Mouse (Mus musculus) embryonic facial prominence, embryonic 13.5 days (tissue): ENCODE measurements around the gene Appl2. TPM values are rescaled to one million over a fixed set of nuclear protein-coding genes. Genes with fewer than 3 reads are reported as not detected.
"Not testable (repeated sequence)": the region's sequence is repeated elsewhere in the genome, so short reads cannot be mapped to it uniquely, and the experiment has no call there.

ENCODE experiments used
- ATAC-seq: fragments of 200-750 bp; cut with Nextera tagmentation; 2 replicates; pipeline ENCODE4 v1.8.0; 2017; ENCODE audit warnings: low read depth; ENCODE audit not compliant: insufficient number of reproducible peaks, insufficient read depth, low FRiP score, low TSS enrichment
- H3K27ac ChIP-seq: fragments of 300-500 bp; sonication (generic); 2 replicates; pipeline ENCODE4 v1.5.1; 2015; ENCODE audit warnings: moderate library complexity, mild to moderate bottlenecking, inconsistent platforms
- H3K27me3 ChIP-seq: fragments of 300-500 bp; sonication (generic); 2 replicates; pipeline ENCODE4 v1.6.1; 2015; ENCODE audit warnings: mild to moderate bottlenecking, inconsistent platforms
- H3K36me3 ChIP-seq: fragments of 300-500 bp; sonication (generic); 2 replicates; pipeline ENCODE4 v1.6.1; 2015; ENCODE audit warnings: mild to moderate bottlenecking, inconsistent platforms
- H3K4me1 ChIP-seq: fragments of 300-500 bp; sonication (generic); 2 replicates; pipeline ENCODE4 v1.6.1; 2015; ENCODE audit warnings: inconsistent platforms
- H3K4me2 ChIP-seq: fragments of 300-500 bp; sonication (generic); 2 replicates; pipeline ENCODE4 v1.6.1; 2015; ENCODE audit warnings: moderate library complexity, mild to moderate bottlenecking, inconsistent platforms
- H3K4me3 ChIP-seq: fragments of 300-500 bp; sonication (generic); 2 replicates; pipeline ENCODE4 v1.5.1; 2015; ENCODE audit warnings: mild to moderate bottlenecking, inconsistent platforms
- H3K9ac ChIP-seq: fragments of 300-500 bp; sonication (generic); 2 replicates; pipeline ENCODE4 v1.6.1; 2015; ENCODE audit warnings: mild to moderate bottlenecking, inconsistent platforms
- H3K9me3 ChIP-seq: fragments of 300-500 bp; sonication (generic); 2 replicates; pipeline ENCODE4 v1.6.1; 2016; ENCODE audit warnings: inconsistent platforms
- WGBS: fragments of 180-500 bp; shearing (Covaris S2); methylation state at CpG from one replicate; pipeline ENCODE4 v1.1.7; 2015; ENCODE audit warnings: mixed read lengths; 5-methylcytosine and 5-hydroxymethylcytosine counted together
- polyA plus RNA-seq: library from polyadenylated mRNA; unstranded; fragments of >200 nt; fragmentation: Nextera tagmentation; extraction: Ambion mirVana; gene quantifications from 2 replicates; pipeline ENCODE4 v1.2.1, GENCODE M21; 2015

The Appl2 gene
- polyA plus RNA-seq: 58.4 and 74.4 TPM in 2 replicates

DNA sequence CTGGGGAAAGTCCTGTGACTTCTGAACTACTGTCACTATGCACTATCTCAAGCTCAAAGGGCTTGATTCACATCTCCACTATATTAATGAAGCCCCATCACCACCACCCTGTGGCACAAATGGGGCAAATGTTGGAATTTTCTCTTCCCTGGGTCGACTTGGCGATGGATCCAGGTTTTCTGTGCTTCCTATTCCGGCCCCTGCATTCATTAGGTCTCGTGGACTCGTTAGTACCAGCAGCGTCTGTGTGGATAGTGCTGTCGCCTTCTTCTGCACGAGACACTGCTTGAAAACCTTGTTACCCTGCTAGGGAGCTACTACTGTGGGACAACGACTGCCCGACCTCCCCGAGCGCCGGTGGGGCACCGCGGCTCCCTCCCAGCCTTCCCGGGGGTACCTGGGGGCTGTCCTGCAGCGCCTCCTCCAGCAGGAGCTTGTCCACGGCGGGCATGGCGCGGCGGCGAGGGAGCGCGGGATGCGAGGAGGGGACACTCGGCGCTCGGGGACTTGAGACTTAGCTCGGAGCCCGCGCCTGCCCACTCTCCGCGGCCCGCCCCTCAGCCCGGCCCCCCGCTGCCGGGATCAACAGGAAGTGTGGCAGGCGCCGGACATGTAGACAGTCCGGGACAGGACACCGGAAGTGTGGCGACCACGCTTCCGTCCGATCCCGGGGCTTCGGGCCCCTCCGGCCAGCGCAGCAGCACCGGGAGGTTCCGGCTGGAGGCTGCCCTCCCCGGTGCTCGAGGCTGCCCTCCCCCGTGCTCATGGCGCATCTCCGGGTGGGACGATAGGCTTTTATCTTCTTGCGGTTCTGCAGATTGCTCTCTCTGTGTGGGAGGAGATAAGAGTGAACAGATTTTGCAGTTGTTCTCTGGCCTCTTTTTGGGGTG lies at the start of gene Appl2:
TSS of gene Appl2 (minus strand) at position 608 of the 890 bp plus-strand sequence.
- H3K4me3 ChIP-seq: peak within 1 kb of the TSS; percentile 83
- peak within 1 kb of the TSS; percentile 86 for H3K9ac ChIP-seq
- H3K4me1 ChIP-seq: peaks cover 28% of the 10 kb centered on the region
- H3K4me2 ChIP-seq: peak within 1 kb of the TSS; percentile 75
- peak within 1 kb of the TSS; percentile 79 for H3K27ac ChIP-seq
- no peaks in the 10 kb centered on the region for H3K27me3 ChIP-seq
- H3K9me3 ChIP-seq: no peaks in the 10 kb centered on the region
- peak; percentile 89 for ATAC-seq
- no peaks in the 10 kb centered on the region for H3K36me3 ChIP-seq
- WGBS: under 1% methylated on average over 59 of the region's 59 CpGs

DNA sequence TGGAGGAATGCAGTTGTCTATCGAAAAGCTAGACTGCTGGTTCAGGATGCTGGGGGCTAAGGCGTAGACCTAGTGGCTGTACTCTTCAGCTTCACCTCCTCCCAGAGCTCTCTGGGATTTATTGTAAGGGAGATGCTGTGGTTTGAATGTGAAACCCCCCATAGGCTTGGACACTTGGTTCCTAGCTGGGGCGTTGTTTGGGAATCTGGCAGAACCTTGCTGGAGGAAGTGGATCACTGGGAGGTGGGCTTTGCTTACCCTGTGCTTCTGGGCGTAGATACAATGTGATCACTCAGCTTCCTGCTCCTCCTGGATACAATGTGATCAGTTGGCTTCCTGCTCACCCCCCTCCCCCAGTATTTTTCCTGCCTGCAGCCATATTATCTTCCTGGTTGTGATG lies 47.7 kb upstream of the Appl2 start:
- Histone ChIP-seq H3K4me3 (no peak overlapping the region), H3K27me3 (no peaks in the 10 kb centered on the region), H3K4me2 (no peak overlapping the region), H3K4me1 (no peaks in the 10 kb centered on the region), H3K9me3 (no peaks in the 10 kb centered on the region), H3K27ac (no peak overlapping the region), H3K9ac (no peak overlapping the region), H3K36me3 (no peaks in the 10 kb centered on the region)
- WGBS: 78% methylated on average over 4 of the region's 4 CpGs
- ATAC-seq: no peak

DNA sequence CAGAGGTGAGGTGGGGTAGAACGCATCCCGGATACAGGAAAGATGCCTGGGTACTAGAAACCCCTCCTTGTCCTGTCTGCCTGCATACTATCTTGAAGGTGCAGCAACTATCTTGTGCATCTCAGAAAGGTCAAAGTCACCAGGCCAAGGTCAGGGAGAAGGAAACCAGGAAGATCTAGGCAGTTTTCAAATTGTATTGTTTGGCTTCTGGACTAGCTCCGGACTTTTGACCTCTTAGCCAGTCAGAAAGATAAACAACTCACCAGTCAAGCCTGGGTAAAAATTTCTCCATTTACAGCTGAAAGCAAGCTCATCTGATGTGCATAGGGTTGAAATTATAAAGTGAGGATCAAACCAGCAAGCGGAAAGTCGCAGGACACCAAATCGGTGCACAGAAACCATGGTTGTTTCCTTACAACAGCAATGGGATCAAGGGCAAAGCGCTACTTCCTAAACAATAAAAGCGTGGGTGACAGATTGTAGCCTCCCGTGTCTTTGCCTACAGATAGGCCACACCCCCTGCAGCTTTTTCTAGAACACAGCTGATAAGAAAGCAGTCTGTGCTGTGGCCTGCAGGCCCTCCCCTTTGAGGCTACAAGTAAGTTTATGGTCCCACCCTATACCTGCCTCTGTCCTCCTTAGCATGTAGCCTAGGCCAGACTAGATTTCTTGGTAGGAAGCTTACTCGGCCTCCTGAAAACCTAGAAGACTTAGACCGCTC lies 43.8 kb upstream of the Appl2 start:
- Histone ChIP-seq H3K4me3 (no peak overlapping the region), H3K9me3 (no peaks in the 10 kb centered on the region), H3K27me3 (no peaks in the 10 kb centered on the region), H3K4me2 (no peak overlapping the region), H3K4me1 (no peaks in the 10 kb centered on the region), H3K36me3 (no peaks in the 10 kb centered on the region), H3K27ac (no peak overlapping the region), H3K9ac (no peak overlapping the region)
- 87% methylated on average over 11 of the region's 11 CpGs for WGBS
- ATAC-seq: no peak

DNA sequence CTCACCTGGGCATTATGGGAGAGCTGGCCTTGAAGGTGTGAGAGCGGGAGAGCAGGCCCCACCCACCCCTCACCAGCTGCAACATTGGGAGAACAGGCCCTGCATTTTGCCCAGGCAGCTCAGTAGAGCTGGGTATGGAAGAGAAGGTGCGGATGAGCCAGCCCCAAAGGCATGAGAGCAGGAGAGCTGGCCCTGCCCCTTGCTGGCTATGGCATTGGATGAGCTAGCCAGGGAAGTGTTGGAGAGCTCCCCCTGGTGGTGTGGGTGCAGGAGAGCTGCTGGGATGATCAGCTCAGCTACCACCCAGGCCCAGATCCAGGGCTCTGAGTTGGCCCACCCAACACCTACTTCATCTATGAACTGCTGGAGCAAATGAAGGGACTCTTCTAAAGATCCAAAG lies 39.7 kb upstream of the Appl2 start:
- no peak overlapping the region for H3K27ac ChIP-seq
- WGBS: 88% methylated on average over 2 of the region's 2 CpGs
- no peak for ATAC-seq

DNA sequence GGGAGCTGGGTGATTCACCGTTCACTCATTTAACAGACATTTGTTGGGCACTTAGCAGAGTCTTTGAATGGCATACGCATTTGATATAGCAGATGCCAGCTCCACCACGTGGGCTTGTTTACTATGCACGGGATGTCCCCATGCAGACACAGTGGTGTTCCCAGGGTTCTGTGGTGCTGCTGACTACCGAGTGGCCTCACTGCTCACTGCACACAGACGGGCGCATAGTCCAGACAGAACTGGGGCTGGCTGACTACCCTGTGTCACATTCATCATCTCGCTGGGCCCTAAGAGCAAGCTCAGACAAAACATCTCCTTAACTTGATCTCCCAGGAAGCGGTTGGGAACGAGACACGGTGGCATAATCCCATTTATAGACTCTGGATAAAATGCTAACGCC lies 32.8 kb upstream of the Appl2 start:
- no peak for ATAC-seq
- 84% methylated on average over 12 of the region's 12 CpGs for WGBS
- Histone ChIP-seq H3K36me3 (no peaks in the 10 kb centered on the region), H3K9ac (no peak overlapping the region), H3K4me2 (no peak overlapping the region), H3K27me3 (no peaks in the 10 kb centered on the region), H3K9me3 (no peaks in the 10 kb centered on the region), H3K4me1 (no peaks in the 10 kb centered on the region), H3K4me3 (no peak overlapping the region), H3K27ac (no peak overlapping the region)

More for the DNA sequence above, 39.7 kb upstream of the Appl2 start:
- Histone ChIP-seq H3K4me3 (no peak overlapping the region), H3K27me3 (no peaks in the 10 kb centered on the region), H3K9me3 (no peaks in the 10 kb centered on the region), H3K36me3 (no peaks in the 10 kb centered on the region), H3K4me2 (no peak overlapping the region), H3K9ac (no peak overlapping the region), H3K4me1 (no peaks in the 10 kb centered on the region)

DNA sequence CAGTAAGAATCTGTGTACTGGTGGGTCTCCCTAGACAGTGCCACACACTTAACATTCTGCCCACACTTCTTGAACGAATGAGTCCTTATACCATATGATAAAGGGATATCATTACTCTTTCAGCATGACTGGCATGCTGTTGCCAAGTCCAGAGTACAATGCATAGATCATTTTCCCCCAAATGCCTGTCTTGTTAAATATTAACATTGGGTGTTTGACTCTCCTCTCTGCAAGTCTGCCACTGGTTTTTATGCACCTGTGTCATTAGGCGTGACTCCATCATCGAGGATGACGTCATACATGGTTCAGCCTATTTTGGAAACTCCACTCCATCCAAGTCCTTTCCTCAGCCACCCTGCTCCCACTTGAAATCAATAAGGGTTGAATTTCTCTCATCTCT lies 18.0 kb upstream of the Appl2 start:
- Histone ChIP-seq H3K27ac (no peak overlapping the region), H3K4me2 (no peak overlapping the region), H3K27me3 (no peaks in the 10 kb centered on the region), H3K4me1 (no peaks in the 10 kb centered on the region), H3K36me3 (no peaks in the 10 kb centered on the region), H3K9me3 (no peaks in the 10 kb centered on the region), H3K4me3 (no peak overlapping the region), H3K9ac (no peak overlapping the region)
- ATAC-seq: no peak
- 92% methylated on average over 4 of the region's 4 CpGs for WGBS

DNA sequence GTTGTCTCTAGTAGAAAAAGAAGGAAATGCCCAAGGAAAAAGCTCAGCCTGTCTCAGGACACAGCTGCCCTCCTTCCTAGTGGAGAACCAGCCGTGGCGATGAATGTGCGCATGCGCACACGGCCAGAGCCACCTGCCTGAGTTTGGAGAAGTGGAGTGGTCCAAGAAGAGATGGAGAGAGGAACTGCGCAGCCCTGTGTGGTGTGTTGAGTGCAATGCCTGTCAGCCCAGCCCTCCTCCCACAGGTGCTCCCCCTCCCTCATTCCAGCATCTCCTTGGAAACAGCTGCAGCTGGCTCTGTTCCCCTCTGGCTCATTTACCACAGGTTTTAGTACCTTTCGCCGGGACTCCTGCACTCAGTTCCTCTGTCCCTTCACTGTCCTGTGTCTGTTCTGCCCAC lies 13.4 kb upstream of the Appl2 start:
- WGBS: 74% methylated on average over 8 of the region's 8 CpGs
- H3K9ac ChIP-seq: no peak overlapping the region
- no peaks in the 10 kb centered on the region for H3K9me3 ChIP-seq
- no peak for ATAC-seq
- no peaks in the 10 kb centered on the region for H3K27me3 ChIP-seq
- no peak overlapping the region for H3K4me3 ChIP-seq
- H3K27ac ChIP-seq: no peak overlapping the region
- H3K4me2 ChIP-seq: no peak overlapping the region
- no peaks in the 10 kb centered on the region for H3K4me1 ChIP-seq
- no peaks in the 10 kb centered on the region for H3K36me3 ChIP-seq

DNA sequence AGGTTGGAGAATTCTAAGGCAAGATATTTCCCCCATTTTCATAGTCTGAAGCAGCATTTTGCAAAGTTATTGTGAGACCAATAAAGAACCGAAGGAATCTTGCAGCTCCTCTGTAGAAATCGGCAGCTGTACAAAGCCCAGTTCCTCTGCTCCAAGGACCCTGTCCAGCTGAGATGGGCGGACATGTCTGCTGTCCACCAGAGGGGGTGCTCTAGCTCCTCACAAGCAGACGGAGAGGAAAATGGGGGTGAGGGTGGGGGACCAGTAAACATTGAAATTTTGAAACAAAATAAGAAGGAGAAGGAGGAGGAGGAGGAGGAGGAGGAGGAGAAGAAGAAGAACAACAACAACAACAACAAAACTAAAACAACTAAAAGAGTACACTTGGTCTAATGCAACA lies 12.1 kb upstream of the Appl2 start:
- Histone ChIP-seq H3K9me3 (no peaks in the 10 kb centered on the region), H3K27ac (no peak overlapping the region), H3K36me3 (no peaks in the 10 kb centered on the region), H3K9ac (no peak overlapping the region), H3K4me3 (no peak overlapping the region), H3K4me2 (no peak overlapping the region), H3K4me1 (no peaks in the 10 kb centered on the region), H3K27me3 (no peaks in the 10 kb centered on the region)
- ATAC-seq: no peak
- WGBS: 63% methylated on average over 4 of the region's 4 CpGs

DNA sequence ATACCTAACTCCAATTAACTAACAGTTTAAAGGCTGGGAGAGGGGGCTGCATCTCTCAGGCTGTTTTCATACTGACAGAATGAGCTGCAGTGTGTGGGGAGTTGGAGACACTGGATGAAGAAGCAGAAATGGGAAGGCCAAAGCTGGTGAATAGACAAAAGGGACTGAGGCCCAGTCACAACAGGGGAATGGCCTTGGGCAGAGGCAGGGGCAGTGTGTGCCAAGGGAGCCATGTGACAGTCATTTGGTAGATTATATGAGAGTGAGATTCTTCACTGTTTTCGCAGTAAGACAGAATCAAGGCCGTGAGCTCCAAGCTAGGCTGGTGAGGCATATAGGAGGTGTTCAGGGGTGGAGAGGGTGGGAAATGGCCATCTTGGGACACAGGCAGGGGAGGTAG lies 6.1 kb upstream of the Appl2 start:
- Histone ChIP-seq H3K9me3 (no peaks in the 10 kb centered on the region), H3K9ac (no peak overlapping the region), H3K36me3 (no peaks in the 10 kb centered on the region), H3K27ac (no peak overlapping the region), H3K4me2 (no peak overlapping the region), H3K27me3 (no peaks in the 10 kb centered on the region), H3K4me3 (no peak overlapping the region), H3K4me1 (no peaks in the 10 kb centered on the region)
- WGBS: 89% methylated on average over 2 of the region's 2 CpGs
- no peak for ATAC-seq

DNA sequence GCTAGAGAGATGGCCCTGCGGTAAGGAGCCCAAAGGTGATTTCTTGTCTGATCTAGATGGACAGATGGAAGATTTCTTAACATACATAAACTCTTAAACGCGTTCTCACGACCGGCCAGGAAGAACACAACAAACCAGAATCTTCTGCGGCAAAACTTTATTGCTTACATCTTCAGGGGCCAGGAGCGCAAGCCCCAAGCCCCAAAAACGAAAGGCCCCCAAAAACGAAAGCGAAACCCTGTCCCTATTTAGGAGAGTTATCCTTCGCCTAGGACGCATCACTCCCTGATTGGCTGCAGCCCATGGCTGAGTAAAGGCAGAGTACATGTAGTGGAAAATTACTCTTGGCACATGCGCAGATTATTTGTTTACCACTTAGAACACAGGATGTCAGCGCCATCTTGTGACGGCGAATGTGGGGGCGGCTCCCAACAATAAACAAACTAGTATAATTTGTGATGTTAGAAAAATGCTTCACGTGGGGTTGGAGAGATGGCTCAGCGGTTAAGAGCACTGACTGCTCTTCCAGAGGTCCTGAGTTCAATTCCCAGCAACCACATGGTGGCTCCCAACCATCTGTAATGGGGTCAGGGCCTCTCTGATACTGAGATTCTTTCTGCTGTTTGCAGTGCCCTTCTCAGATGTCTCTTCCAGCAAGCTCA lies 3.8 kb upstream of the Appl2 start:
- H3K9me3 ChIP-seq, H3K4me2 ChIP-seq, H3K4me3 ChIP-seq, H3K9ac ChIP-seq, H3K27ac ChIP-seq, H3K36me3 ChIP-seq, H3K27me3 ChIP-seq, ATAC-seq: not testable (repeated sequence)
- H3K4me1 ChIP-seq: peaks cover 13% of the 10 kb centered on the region
- WGBS: 90% methylated on average over 19 of the region's 19 CpGs

DNA sequence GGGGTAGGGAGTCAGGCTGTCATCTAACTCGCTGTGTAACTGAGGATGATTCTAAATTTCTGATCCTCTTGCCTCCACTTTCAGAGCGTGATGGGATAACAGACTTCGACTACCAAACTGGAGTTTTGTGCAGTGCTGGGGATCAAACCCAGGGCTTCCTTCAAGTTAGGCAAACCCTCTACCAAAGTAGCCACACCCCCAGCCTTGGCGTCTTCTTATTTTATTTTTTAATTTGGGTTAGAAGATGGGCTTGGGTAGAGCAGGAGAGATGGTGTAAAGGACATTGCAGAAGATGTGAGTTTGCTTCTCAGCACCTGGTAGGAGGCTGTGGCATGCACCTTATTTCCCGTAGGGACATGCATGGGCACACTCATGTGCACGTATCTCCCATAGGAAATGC lies 499 bp upstream of the Appl2 start:
- peaks cover 28% of the 10 kb centered on the region for H3K4me1 ChIP-seq
- peak overlapping the region; percentile 83 for H3K4me3 ChIP-seq
- ATAC-seq: no peak
- no peaks in the 10 kb centered on the region for H3K36me3 ChIP-seq
- H3K9ac ChIP-seq: peak overlapping the region; percentile 86
- 28% methylated on average over 6 of the region's 6 CpGs for WGBS
- H3K27me3 ChIP-seq: no peaks in the 10 kb centered on the region
- H3K9me3 ChIP-seq: no peaks in the 10 kb centered on the region
- H3K27ac ChIP-seq: no peak overlapping the region; the same call in 1 of the 2 replicates
- H3K4me2 ChIP-seq: peak overlapping the region; percentile 75
